Mouse (Mus musculus): Measurements from ENCODE around the gene Lyrm7. TPM values are rescaled to one million over a fixed set of nuclear protein-coding genes. Genes with fewer than 3 reads are reported as not detected.

Gene Lyrm7
- polyA plus RNA-seq, 1 experiment from 2014 or later: 9.4 TPM

DNA sequence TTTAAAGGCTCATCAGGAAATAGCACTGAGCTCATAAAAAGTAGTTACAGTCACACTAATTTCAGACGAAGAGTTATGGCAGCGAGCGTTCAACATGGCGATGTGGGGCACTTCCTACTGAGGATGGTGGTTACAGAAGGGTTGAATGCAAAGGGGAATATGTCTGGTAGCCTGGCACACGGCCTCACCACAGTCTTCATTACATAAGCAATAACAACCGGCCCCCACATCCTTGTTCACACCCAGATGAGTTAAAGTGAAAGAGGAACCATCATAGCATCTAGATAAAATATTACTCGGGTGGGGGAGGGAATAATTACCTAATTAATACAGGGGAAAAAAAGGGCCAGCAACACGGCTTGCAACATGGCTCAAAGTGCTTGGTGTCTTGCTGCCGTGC, 53.0 kb downstream of the Lyrm7 start:
- no peak overlapping the region for H3K9ac ChIP-seq
- 71% methylated on average over 9 of the region's 9 CpGs for WGBS

DNA sequence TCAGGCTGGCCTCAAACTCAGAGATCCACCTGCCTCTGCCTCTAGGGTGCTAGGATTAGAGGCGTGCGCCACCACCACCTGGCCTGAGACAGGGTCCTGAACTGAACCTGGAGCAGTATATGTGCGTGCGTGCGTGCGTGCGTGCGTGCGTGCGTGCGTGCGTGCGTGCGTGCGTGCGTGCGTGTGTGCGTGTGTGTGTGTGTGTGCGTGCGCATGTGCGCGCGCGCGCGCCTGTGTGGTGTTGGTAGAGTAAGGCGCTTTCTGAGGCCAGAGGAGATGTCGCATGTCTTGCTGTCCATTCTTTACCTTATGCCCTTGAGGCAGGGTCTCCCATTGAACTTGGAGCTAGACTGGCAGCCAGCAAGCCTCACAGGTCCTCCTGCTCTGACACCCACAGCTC, 53.8 kb downstream of the Lyrm7 start:
- Histone ChIP-seq H3K4me3 (replicated peaks) (no peak overlapping the region), H3K9me3 (no peaks in the 10 kb centered on the region), H3K27ac (no peak overlapping the region), H3K27me3 (replicated peaks) (no peaks in the 10 kb centered on the region), H3K4me1 (replicated peaks) (no peaks in the 10 kb centered on the region), H3K9ac (no peak overlapping the region), H3K4me2 (replicated peaks) (no peak overlapping the region), H3K36me3 (no peaks in the 10 kb centered on the region)
- 95% methylated on average over 28 of the region's 28 CpGs for WGBS
- no peak for ATAC-seq

More for the DNA sequence above, 53.0 kb downstream of the Lyrm7 start:
- no peak overlapping the region for H3K4me2 ChIP-seq (replicated peaks)
- no peaks in the 10 kb centered on the region for H3K4me1 ChIP-seq (replicated peaks)
- no peak overlapping the region for H3K27ac ChIP-seq
- no peaks in the 10 kb centered on the region for H3K27me3 ChIP-seq (replicated peaks)
- no peaks in the 10 kb centered on the region for H3K9me3 ChIP-seq
- no peak overlapping the region for H3K4me3 ChIP-seq (replicated peaks)
- no peak for ATAC-seq
- H3K36me3 ChIP-seq: no peaks in the 10 kb centered on the region

GRCm38 (mm10) chr11:54805196-54805595, 55.5 kb downstream of the Lyrm7 start:
- Histone ChIP-seq H3K9me3 (no peaks in the 10 kb centered on the region), H3K36me3 (no peaks in the 10 kb centered on the region), H3K27me3 (replicated peaks) (no peaks in the 10 kb centered on the region), H3K9ac (no peak overlapping the region), H3K4me1 (replicated peaks) (no peaks in the 10 kb centered on the region), H3K4me2 (replicated peaks) (no peak overlapping the region), H3K27ac (no peak overlapping the region), H3K4me3 (replicated peaks) (no peak overlapping the region)
- WGBS: 87% methylated on average over 4 of the region's 4 CpGs
- no peak for ATAC-seq

DNA sequence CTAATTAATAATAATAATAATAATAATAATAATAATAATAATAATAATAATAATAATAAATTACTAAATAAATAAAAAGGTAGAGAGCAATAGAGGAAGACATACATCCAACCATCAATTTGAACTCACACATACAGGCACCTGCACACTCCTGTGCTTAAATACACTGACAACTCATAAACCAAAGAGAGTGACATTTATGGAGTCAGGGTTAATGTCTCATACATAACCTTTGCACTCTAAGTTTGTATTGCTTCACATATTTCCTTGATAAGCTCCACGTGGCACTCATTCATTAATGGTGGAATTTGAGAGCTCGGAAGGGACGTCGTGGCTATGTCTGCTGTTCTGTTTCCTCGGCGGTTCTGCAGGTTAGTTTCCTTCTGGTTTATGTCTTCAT, 58.1 kb downstream of the Lyrm7 start:
- no peaks in the 10 kb centered on the region for H3K9me3 ChIP-seq
- no peak overlapping the region for H3K9ac ChIP-seq
- no peaks in the 10 kb centered on the region for H3K4me1 ChIP-seq (replicated peaks)
- H3K36me3 ChIP-seq: no peaks in the 10 kb centered on the region
- H3K4me3 ChIP-seq (replicated peaks): no peak overlapping the region
- ATAC-seq: peak; percentile 81
- WGBS: 19% methylated on average over 6 of the region's 6 CpGs
- H3K4me2 ChIP-seq (replicated peaks): no peak overlapping the region
- H3K27me3 ChIP-seq (replicated peaks): no peaks in the 10 kb centered on the region
- no peak overlapping the region for H3K27ac ChIP-seq

GRCm38 (mm10) chr11:54801791-54802558, 58.7 kb downstream of the Lyrm7 start:
- Histone ChIP-seq H3K36me3 (no peaks in the 10 kb centered on the region), H3K4me3 (replicated peaks) (no peak overlapping the region), H3K9ac (no peak overlapping the region), H3K4me2 (replicated peaks) (no peak overlapping the region), H3K27ac (0 out of 2 replicates have a peak overlapping the region, but pooled peaks have one; percentile 7), H3K27me3 (replicated peaks) (no peaks in the 10 kb centered on the region), H3K4me1 (replicated peaks) (no peaks in the 10 kb centered on the region), H3K9me3 (no peaks in the 10 kb centered on the region)
- 55% methylated on average over 6 of the region's 6 CpGs for WGBS
- peak; percentile 61 for ATAC-seq

- no peak for ATAC-seq
- no peak overlapping the region for H3K4me3 ChIP-seq (replicated peaks)
- no peak overlapping the region for H3K4me2 ChIP-seq (replicated peaks)
- no peak overlapping the region for H3K27ac ChIP-seq
- H3K9ac ChIP-seq: no peak overlapping the region
- H3K4me1 ChIP-seq (replicated peaks): no peaks in the 10 kb centered on the region
- H3K36me3 ChIP-seq: no peaks in the 10 kb centered on the region
- H3K9me3 ChIP-seq: no peaks in the 10 kb centered on the region
- no peaks in the 10 kb centered on the region for H3K27me3 ChIP-seq (replicated peaks)
- WGBS: 82% methylated on average over 11 of the region's 11 CpGs
Observed at GRCm38 (mm10) chr11:54796551-54796950, 64.2 kb downstream of the Lyrm7 start.

DNA sequence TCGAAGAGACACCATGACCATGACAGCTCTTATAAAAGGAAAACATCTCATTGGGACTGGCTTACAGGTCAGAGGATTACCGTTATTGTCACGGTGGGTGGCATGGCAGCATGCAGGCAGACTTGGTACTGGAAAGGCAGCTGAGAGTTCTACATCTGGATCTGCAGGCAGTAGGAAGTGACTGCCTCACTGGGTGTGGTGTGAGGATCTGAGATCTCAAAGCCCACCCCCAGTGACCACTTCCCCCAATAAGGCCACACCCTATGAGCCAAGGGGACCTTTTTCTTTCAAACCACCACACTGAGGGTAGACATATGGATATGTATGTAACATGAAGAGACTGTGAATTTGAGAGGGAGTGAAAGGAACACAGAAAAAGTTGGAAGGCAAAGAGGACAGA, 66.0 kb downstream of the Lyrm7 start:
- H3K4me3 ChIP-seq (replicated peaks): no peak overlapping the region
- no peaks in the 10 kb centered on the region for H3K36me3 ChIP-seq
- no peak overlapping the region for H3K9ac ChIP-seq
- ATAC-seq: no peak
- H3K4me2 ChIP-seq (replicated peaks): no peak overlapping the region
- H3K9me3 ChIP-seq: no peaks in the 10 kb centered on the region
- H3K27me3 ChIP-seq (replicated peaks): no peaks in the 10 kb centered on the region
- H3K4me1 ChIP-seq (replicated peaks): no peaks in the 10 kb centered on the region
- H3K27ac ChIP-seq: no peak overlapping the region
- 90% methylated on average over 3 of the region's 3 CpGs for WGBS

GRCm38 (mm10) chr11:54793173-54793572, 67.5 kb downstream of the Lyrm7 start:
- Histone ChIP-seq H3K27ac (no peak overlapping the region), H3K4me2 (replicated peaks) (no peak overlapping the region), H3K9ac (no peak overlapping the region), H3K4me3 (replicated peaks) (no peak overlapping the region), H3K36me3 (no peaks in the 10 kb centered on the region), H3K4me1 (replicated peaks) (no peaks in the 10 kb centered on the region), H3K27me3 (replicated peaks) (no peaks in the 10 kb centered on the region), H3K9me3 (no peaks in the 10 kb centered on the region)
- no peak for ATAC-seq
- WGBS: 63% methylated on average over 1 of the region's 1 CpGs

DNA sequence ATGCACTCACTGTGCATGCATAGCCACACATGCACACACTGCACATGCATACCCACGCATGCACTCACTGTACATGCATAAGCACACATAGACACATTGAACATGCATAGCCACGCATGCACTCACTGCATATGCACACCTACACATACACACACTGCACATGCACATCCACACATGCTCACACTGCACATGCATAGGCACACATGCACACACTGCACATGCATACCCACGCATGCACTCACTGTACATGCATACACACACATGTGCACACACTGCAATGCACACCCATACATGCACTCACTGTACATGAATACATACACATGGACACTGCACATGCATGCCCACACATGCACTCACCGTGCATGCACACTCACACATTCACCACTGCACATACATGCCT, 69.3 kb downstream of the Lyrm7 start:
- WGBS: 95% methylated on average over 4 of the region's 4 CpGs
- no peaks in the 10 kb centered on the region for H3K9me3 ChIP-seq
- no peak for ATAC-seq
- H3K27ac ChIP-seq: no peak overlapping the region
- no peaks in the 10 kb centered on the region for H3K36me3 ChIP-seq
- H3K9ac ChIP-seq: no peak overlapping the region
- H3K4me3 ChIP-seq (replicated peaks): no peak overlapping the region
- H3K4me1 ChIP-seq (replicated peaks): no peaks in the 10 kb centered on the region
- no peak overlapping the region for H3K4me2 ChIP-seq (replicated peaks)
- no peaks in the 10 kb centered on the region for H3K27me3 ChIP-seq (replicated peaks)

GRCm38 (mm10) chr11:54787488-54788474, 72.9 kb downstream of the Lyrm7 start, which contains the start of gene Cdc42se2:
TSS of gene Cdc42se2 (minus strand) at chr11:54787675.
- Histone ChIP-seq H3K4me3 (replicated peaks) (peak within 1 kb of the TSS; percentile 74), H3K36me3 (no peaks in the 10 kb centered on the region), H3K27ac (peak within 1 kb of the TSS; percentile 99), H3K9me3 (no peaks in the 10 kb centered on the region), H3K4me2 (replicated peaks) (peak within 1 kb of the TSS; percentile 78), H3K9ac (peak within 1 kb of the TSS; percentile 95), H3K27me3 (replicated peaks) (no peaks in the 10 kb centered on the region), H3K4me1 (replicated peaks) (0 out of 2 replicates have a peak, but pooled peaks cover 4% of the 10 kb centered on the region)
- ATAC-seq: peak; percentile 99
- WGBS: 4% methylated on average over 56 of the region's 56 CpGs

GRCm38 (mm10) chr11:54786858-54787487, 73.7 kb downstream of the Lyrm7 start:
- H3K4me3 ChIP-seq (replicated peaks): peak overlapping the region; percentile 74
- H3K4me2 ChIP-seq (replicated peaks): peak overlapping the region; percentile 78
- peak overlapping the region; percentile 95 for H3K9ac ChIP-seq
- no peaks in the 10 kb centered on the region for H3K27me3 ChIP-seq (replicated peaks)
- H3K27ac ChIP-seq: peak overlapping the region; percentile 99
- peak; percentile 88 for ATAC-seq
- no peaks in the 10 kb centered on the region for H3K9me3 ChIP-seq
- under 1% methylated on average over 54 of the region's 54 CpGs for WGBS
- H3K4me1 ChIP-seq (replicated peaks): 0 out of 2 replicates have a peak, but pooled peaks cover 4% of the 10 kb centered on the region
- no peaks in the 10 kb centered on the region for H3K36me3 ChIP-seq

GRCm38 (mm10) chr11:54785566-54785965, 75.2 kb downstream of the Lyrm7 start:
- Histone ChIP-seq H3K4me3 (replicated peaks) (no peak overlapping the region), H3K9me3 (no peaks in the 10 kb centered on the region), H3K27me3 (replicated peaks) (no peaks in the 10 kb centered on the region), H3K4me1 (replicated peaks) (0 out of 2 replicates have a peak, but pooled peaks cover 4% of the 10 kb centered on the region), H3K9ac (no peak overlapping the region), H3K4me2 (replicated peaks) (peak overlapping the region; percentile 9; the same call in 1 of the 2 replicates), H3K27ac (no peak overlapping the region), H3K36me3 (no peaks in the 10 kb centered on the region)
- ATAC-seq: no peak
- 82% methylated on average over 3 of the region's 3 CpGs for WGBS

Measured in intestine, embryonic 15.5 days (tissue).